Mouse (Mus musculus) embryonic fibroblast, embryonic 13.5 days (primary cell): ENCODE data around the gene Ebf1. TPM values are rescaled to one million over a fixed set of nuclear protein-coding genes. Genes with fewer than 3 reads are reported as not detected.

ENCODE experiments used
- H3K27ac ChIP-seq: 2 replicates; pipeline ENCODE4 v1.5.1; 2012; ENCODE audit warnings: low read length, control low read depth, inconsistent platforms; ENCODE audit not compliant: insufficient read depth
- H3K4me1 ChIP-seq: 2 replicates; pipeline ENCODE4 v1.6.1; 2011; ENCODE audit warnings: low read length; ENCODE audit not compliant: control insufficient read depth, insufficient read depth
- H3K4me3 ChIP-seq: 2 replicates; pipeline ENCODE4 v1.5.1; 2011; ENCODE audit warnings: mild to moderate bottlenecking, control low read depth, low read length; ENCODE audit not compliant: insufficient read depth
- CTCF ChIP-seq: IDR thresholded peaks from 2 replicates; pipeline ENCODE4 v1.5.1; 2011; ENCODE audit warnings: mild to moderate bottlenecking, control low read depth, low read length, moderate library complexity, borderline replicate concordance; ENCODE audit not compliant: insufficient read depth
- POLR2A ChIP-seq: IDR thresholded peaks from 2 replicates; pipeline ENCODE4 v1.6.1; 2011; ENCODE audit warnings: low read depth, mild to moderate bottlenecking, control low read depth, low read length, moderate library complexity
- polyA plus RNA-seq: library from polyadenylated mRNA; stranded (reverse); fragments of >200 nt; gene quantifications from 2 replicates; pipeline ENCODE4 v1.2.4, GENCODE M21; 2011; ENCODE audit warnings: low read depth; ENCODE audit not compliant: missing spikeins, insufficient read length

The Ebf1 gene
- polyA plus RNA-seq, 1 experiment, result 55.9 TPM

DNA sequence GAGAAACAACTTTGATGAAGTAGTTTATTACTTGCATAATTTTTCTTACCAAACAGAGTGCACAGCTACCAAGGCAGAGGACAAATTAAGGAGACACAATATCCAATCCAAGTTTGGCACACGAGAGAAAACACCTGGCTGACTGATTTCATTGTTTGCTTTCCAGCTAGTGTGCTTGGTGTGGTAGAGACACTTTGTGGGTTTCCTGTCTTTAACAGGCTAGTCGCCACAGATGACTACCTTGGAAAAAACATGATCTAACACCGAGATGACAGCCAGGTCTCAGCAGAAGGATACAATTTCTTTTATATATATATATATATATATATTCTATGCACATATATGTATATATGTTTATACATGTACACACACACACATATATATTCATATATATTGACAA, 332.0 kb downstream of the Ebf1 start:
- Histone ChIP-seq H3K4me1 (peaks cover 24% of the 10 kb centered on the region), H3K27ac (peak overlapping the region; percentile 88), H3K4me3 (no peak overlapping the region)
- TF ChIP-seq POLR2A, result no peak
- no peak for TF ChIP-seq CTCF

DNA sequence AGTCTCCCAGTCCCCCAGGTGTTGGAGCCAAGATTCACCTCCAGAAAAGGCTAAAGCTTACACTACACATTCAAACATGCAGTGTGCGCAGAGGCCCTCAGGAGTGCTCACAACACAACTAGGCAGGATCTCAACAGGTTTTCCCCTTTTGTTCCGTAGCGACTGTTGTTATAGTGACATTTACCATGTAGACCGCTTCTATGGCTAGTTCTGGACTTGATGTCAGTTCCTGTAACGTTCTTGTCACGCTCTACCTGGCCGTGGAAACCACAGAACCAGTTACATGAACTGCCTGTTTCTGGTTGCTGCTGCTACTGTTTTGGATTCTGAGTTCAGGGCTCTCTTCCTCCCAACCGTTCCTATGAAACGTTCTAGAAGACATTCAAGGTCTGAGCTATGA, 333.2 kb downstream of the Ebf1 start:
- Histone ChIP-seq H3K4me1 (peaks cover 20% of the 10 kb centered on the region), H3K4me3 (no peak overlapping the region), H3K27ac (no peak overlapping the region)
- TF ChIP-seq POLR2A (no peak), CTCF (no peak)

DNA sequence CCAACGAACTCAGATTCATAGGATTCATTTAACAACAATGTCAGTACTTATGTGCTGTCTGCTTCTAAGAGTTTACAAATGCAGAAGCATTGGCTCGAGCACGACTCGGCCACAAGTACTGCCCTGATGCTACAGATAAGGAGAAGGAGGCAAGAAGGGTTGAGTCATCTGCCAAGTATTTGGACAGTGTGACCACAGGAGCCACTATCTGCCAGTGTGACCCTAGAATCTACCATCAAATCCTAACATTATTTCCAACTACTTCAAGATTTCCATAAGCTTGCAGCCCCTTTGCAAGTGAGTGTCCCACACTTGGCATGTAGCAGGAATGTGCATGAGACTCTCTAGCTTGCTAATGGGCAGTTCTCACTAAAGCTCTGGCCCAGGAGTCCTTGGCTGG, 334.4 kb downstream of the Ebf1 start:
- H3K4me3 ChIP-seq, result no peak overlapping the region
- TF ChIP-seq CTCF (no peak), POLR2A (no peak)
- H3K27ac ChIP-seq, result peak overlapping the region; percentile 29; the same call in 1 of the 2 replicates
- peaks cover 16% of the 10 kb centered on the region for H3K4me1 ChIP-seq

DNA sequence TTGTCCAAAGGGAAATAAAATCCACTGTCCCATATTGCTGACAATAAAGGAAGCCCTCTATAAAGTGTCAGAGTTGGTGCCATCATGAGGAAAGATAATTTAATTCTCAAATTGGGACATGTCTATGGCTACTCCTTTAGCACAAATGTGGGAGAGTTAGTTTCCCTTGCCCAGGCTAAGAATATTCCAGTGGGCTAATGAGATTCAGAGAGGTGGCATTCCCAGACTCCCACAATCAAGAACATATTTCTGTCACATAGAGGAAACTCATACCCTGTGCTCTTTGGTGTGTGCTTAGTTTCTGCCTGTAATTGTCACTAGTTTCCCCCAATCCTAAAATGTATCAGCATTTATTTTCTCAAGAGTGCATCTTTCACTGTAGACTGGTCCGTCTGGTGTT, 336.2 kb downstream of the Ebf1 start:
- Histone ChIP-seq H3K4me3 (no peak overlapping the region), H3K4me1 (peaks cover 8% of the 10 kb centered on the region), H3K27ac (no peak overlapping the region)
- TF ChIP-seq POLR2A (no peak), CTCF (no peak)

DNA sequence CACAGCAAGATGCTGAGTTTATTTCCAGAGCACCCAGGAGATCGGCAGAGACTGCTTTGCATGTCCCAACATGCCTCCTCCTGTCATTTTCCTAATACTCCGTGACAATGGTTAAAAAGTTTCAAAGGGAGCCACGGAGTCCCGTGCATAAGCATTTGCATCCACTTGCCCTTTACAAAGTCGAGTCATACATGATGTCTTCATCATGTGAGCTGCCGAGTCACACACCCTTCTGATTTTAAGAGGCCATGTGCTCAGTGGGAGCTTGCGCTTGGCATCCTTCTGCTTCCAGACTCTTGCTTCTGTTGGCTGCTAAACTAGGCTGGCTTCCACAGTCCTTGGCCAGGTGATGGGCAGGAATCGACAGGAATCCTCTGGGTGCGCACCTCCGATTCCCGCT, 336.7 kb downstream of the Ebf1 start:
- TF ChIP-seq CTCF (no peak), POLR2A (no peak)
- H3K27ac ChIP-seq, result no peak overlapping the region
- H3K4me3 ChIP-seq, result no peak overlapping the region
- H3K4me1 ChIP-seq, result peaks cover 7% of the 10 kb centered on the region; the same call in 1 of the 2 replicates

DNA sequence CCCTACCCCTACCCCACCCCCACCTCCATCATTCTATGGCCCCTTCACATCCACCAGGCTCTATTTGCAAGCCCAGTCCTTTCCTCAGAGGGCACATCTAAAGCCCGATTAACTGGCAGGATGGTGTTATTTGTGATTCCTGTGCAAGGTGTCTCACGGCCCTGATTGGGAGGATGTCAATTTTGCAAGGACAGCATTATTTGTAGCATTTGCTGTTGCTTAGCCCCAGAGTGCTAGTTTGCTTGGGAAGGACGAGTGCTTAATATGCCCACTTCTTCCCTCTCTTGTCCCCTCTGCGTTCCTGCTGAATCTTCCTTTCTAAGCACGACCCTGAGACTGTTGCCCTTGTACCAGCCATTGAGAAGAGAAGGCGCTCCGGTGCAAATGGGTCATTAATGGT, 337.2 kb downstream of the Ebf1 start:
- H3K4me1 ChIP-seq, result peaks cover 5% of the 10 kb centered on the region; the same call in 1 of the 2 replicates
- no peak for TF ChIP-seq POLR2A
- TF ChIP-seq CTCF, result no peak

DNA sequence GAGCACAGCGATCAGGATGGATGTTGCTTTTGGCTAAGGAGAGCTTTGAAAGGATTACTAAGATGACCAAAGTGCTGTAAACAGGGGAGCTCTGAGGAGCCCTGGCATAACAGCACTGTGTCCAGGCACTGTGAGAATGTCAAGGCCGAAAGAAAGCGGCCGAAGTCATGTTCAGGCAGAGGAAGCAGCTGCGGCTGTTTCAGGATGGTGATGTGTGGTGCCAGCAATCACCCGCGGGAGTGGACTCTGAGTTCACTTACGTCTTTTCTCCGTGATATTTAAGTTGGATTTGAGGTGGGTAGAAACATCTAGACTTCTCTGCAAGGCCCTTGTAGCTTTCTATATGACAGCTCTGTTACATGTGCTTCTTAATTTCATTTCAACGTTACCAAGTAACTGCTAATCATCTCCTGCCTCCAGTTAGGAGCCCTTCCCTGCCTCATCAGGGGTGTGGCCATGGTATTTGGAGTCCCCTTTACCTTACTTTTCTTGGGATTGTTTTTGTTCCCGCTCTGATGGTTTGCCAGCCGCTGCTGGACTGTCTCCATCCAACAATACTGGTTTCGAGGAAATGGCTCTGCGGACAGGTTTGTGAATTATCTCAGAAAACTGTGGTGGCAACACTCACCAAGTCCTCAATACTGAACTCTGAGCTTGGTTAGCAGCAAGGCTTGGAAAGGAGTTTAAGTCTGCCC, 345.8 kb downstream of the Ebf1 start:
- Histone ChIP-seq H3K4me3 (no peak overlapping the region), H3K4me1 (no peaks in the 10 kb centered on the region), H3K27ac (no peak overlapping the region)
- TF ChIP-seq CTCF (no peak), POLR2A (no peak)

More for the DNA sequence above, 337.2 kb downstream of the Ebf1 start:
- Histone ChIP-seq H3K27ac (no peak overlapping the region), H3K4me3 (no peak overlapping the region)

DNA sequence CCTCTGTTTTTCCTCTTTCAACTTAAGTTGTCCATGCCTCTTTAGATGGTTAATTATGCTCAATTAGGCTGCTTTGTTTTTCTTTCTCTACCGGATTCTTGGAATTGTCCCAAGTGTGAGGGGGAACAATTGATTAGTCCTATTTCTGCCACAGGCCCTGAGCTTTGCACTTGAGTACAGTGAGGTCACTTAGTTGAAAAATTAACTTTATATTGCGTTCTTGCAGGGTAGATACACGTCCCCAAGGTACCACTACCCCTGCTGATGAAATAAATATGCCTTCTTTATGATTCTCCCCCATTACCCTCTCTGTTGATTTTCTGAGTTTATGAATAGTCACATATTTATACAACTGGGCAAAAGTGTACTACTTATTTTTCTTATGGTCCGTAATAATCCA, 351.9 kb downstream of the Ebf1 start:
- Histone ChIP-seq H3K4me3 (no peak overlapping the region), H3K27ac (no peak overlapping the region), H3K4me1 (no peaks in the 10 kb centered on the region)
- TF ChIP-seq CTCF, result no peak
- TF ChIP-seq POLR2A, result no peak

DNA sequence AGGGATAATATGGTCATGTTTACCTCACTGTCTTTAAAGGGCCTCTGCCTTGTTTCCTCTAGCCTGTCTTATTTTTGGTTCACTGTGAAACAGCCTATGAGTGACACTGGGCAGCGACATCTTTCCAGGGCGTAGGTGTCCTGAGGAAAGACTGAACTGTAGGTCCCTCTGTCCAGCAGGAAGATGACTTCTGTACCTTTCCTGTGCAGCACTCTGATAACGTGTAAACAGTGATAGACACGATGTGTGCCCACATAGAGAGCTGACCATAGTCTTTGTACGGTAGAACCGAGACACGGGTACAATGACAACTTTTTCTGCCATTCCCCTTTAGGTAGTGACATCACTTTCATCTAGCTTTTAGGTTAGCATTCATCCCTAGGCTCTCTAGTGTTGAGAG, 357.2 kb downstream of the Ebf1 start:
- no peaks in the 10 kb centered on the region for H3K4me1 ChIP-seq
- TF ChIP-seq CTCF (no peak), POLR2A (no peak)
- no peak overlapping the region for H3K27ac ChIP-seq
- no peak overlapping the region for H3K4me3 ChIP-seq

DNA sequence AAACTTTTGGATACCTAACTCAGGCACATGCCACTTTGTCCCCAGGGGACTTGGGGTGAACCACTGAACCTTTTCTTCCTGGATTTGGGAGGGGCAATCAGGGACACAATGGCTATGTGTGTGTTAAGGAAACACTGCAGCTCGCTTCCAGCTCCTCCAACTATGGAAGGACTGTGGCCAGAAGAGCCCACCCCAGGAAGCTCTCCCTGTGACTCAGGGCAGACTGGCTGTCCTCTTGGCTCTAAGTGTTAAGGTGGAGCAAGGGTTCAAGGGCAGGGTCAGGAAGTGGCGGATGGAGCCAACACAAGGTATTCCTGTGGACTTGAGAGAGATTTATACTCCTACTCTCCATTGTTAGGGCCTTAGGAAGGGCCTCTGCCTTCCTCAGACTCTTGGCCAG, 358.0 kb downstream of the Ebf1 start:
- H3K27ac ChIP-seq, result no peak overlapping the region
- no peak overlapping the region for H3K4me3 ChIP-seq
- TF ChIP-seq POLR2A (no peak), CTCF (no peak)
- H3K4me1 ChIP-seq, result no peaks in the 10 kb centered on the region
